Mouse (Mus musculus) embryonic facial prominence, embryonic 11.5 days (tissue): Measurements from ENCODE around the gene Dnaaf1. TPM values are rescaled to one million over a fixed set of nuclear protein-coding genes. Genes with fewer than 3 reads are reported as not detected.

Experiments used
- ATAC-seq: fragments of 200-750 bp; cut with Nextera tagmentation; replicated peaks from 2 replicates; pipeline ENCODE4 v1.8.0; 2017; ENCODE audit warnings: low read depth; ENCODE audit not compliant: insufficient number of reproducible peaks, low FRiP score, low TSS enrichment
- DNase-seq: peaks from one replicate; pipeline ENCODE4 v3.0.0-alpha.2; 2015; ENCODE audit warnings: low spot score
- H3K27ac ChIP-seq: fragments of 300-500 bp; sonication (generic); replicated peaks from 2 replicates; pipeline ENCODE4 v1.5.1; 2014; ENCODE audit warnings: mild to moderate bottlenecking, low read depth, low read length, control low read depth
- H3K27me3 ChIP-seq: fragments of 300-500 bp; sonication (generic); 2 replicates; pipeline ENCODE4 v1.6.1; 2014; ENCODE audit warnings: mild to moderate bottlenecking, low read length, moderate library complexity, mixed read lengths; ENCODE audit not compliant: control insufficient read depth, insufficient read depth
- H3K36me3 ChIP-seq: fragments of 300-500 bp; sonication (generic); replicated peaks from 2 replicates; pipeline ENCODE4 v1.6.1; 2014; ENCODE audit warnings: low read depth, mild to moderate bottlenecking, low read length, moderate library complexity, mixed read lengths; ENCODE audit not compliant: control insufficient read depth, insufficient read depth
- H3K4me1 ChIP-seq: fragments of 300-500 bp; sonication (generic); 2 replicates; pipeline ENCODE4 v1.6.1; 2014; ENCODE audit warnings: low read length, mixed read lengths; ENCODE audit not compliant: control insufficient read depth, insufficient read depth
- H3K4me2 ChIP-seq: fragments of 300-500 bp; sonication (generic); 2 replicates; pipeline ENCODE4 v1.6.1; 2014; ENCODE audit warnings: low read depth, mild to moderate bottlenecking, control low read depth, low read length, moderate library complexity
- H3K4me3 ChIP-seq: fragments of 300-500 bp; sonication (generic); 2 replicates; pipeline ENCODE4 v1.5.1; 2014; ENCODE audit warnings: low read depth, low read length, control low read depth
- H3K9ac ChIP-seq: fragments of 300-500 bp; sonication (generic); replicated peaks from 2 replicates; pipeline ENCODE4 v1.6.1; 2014; ENCODE audit warnings: mild to moderate bottlenecking, control low read depth, low read length
- H3K9me3 ChIP-seq: fragments of 300-500 bp; sonication (generic); replicated peaks from 2 replicates; pipeline ENCODE4 v1.6.1; 2016; ENCODE audit warnings: mild to moderate bottlenecking, low read length, inconsistent platforms, mixed read lengths; ENCODE audit not compliant: control insufficient read depth
- WGBS: fragments of 180-500 bp; shearing (Covaris S2); extraction: QIAGEN DNeasy Blood & Tissue Kit; methylation state at CpG from one replicate; pipeline ENCODE4 v1.1.7; 2014; 5-methylcytosine and 5-hydroxymethylcytosine counted together
- polyA plus RNA-seq: library from polyadenylated mRNA; unstranded; fragments of >200 nt; fragmentation: Nextera tagmentation; extraction: Ambion mirVana; gene quantifications from 2 replicates; pipeline ENCODE4 v1.2.1, GENCODE M21; 2014

Dnaaf1 gene
- polyA plus RNA-seq, 1 experiment from 2014 or later: not detected

DNA sequence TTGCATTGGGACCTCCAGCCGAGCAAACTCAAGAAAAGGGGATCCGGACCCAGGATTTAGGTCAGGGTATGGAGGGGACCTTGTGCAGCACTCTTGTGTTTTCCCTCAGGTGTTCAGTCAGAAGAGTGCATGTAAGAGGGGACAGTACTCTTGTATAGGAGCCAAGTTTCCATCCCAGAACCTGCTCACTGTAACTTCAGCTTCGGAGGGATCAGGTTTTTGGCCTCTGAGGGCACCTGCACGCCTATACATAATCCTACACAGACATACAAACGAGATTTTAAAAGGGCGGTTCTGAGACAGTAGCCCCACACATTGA, 15.7 kb upstream of the Dnaaf1 start:
- Histone ChIP-seq H3K4me3 (no peak overlapping the region), H3K27ac (no peak overlapping the region), H3K9me3 (no peaks in the 10 kb centered on the region), H3K9ac (no peak overlapping the region), H3K4me1 (no peaks in the 10 kb centered on the region), H3K4me2 (no peak overlapping the region), H3K36me3 (peaks cover 2% of the 10 kb centered on the region), H3K27me3 (no peaks in the 10 kb centered on the region)
- ATAC-seq (no peak), DNase-seq (no peak)
- WGBS: 85% methylated on average over 6 of the region's 6 CpGs

DNA sequence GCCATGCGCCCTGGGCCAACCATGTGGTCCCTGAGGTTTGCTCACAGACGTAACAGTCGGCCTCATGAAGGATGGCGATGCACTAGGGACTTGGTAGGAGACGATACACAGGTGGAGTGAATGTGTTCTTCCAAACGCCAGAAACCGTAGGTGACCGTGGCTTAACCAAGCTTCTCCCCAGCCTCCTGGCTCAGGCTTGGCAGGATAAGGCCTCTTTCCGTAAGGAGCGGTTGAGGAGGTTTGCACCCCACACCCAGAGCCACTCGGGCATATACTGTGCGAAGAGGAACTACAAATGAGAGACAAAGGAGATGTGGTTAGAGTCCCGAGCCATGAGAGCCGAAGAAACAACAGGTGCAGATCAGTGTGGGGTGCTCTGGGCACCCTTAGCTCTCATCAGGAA, 11.2 kb upstream of the Dnaaf1 start:
- WGBS: 95% methylated on average over 14 of the region's 14 CpGs
- Histone ChIP-seq H3K4me2 (no peak overlapping the region), H3K9me3 (no peaks in the 10 kb centered on the region), H3K9ac (no peak overlapping the region), H3K4me1 (no peaks in the 10 kb centered on the region), H3K36me3 (peaks cover 2% of the 10 kb centered on the region), H3K4me3 (no peak overlapping the region), H3K27ac (no peak overlapping the region), H3K27me3 (no peaks in the 10 kb centered on the region)
- ATAC-seq (no peak), DNase-seq (no peak)

DNA sequence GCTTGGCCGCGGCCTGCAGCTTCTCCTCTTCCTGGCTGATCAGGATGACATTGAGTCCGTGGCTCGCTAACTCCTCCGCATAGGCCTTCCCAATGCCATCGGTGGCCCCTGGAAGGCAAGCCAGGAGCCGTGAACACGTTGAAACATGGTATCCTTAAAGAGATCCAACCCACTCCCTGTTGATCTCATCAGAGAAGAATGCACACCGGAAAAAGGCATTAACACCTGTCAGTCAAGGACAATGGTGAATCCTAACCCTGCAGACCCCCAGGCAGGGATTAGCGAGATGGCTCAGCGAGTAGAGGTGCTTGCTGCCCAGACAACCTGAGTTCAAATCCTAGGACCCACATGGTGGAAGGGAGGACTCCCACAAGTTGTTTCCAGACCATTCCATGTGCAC, 8.7 kb upstream of the Dnaaf1 start:
- Histone ChIP-seq H3K4me3 (no peak overlapping the region), H3K27ac (no peak overlapping the region), H3K9me3 (no peaks in the 10 kb centered on the region), H3K36me3 (peaks cover 2% of the 10 kb centered on the region), H3K4me2 (no peak overlapping the region), H3K4me1 (no peaks in the 10 kb centered on the region), H3K9ac (no peak overlapping the region), H3K27me3 (no peaks in the 10 kb centered on the region)
- ATAC-seq (no peak), DNase-seq (no peak)
- 80% methylated on average over 11 of the region's 11 CpGs for WGBS

DNA sequence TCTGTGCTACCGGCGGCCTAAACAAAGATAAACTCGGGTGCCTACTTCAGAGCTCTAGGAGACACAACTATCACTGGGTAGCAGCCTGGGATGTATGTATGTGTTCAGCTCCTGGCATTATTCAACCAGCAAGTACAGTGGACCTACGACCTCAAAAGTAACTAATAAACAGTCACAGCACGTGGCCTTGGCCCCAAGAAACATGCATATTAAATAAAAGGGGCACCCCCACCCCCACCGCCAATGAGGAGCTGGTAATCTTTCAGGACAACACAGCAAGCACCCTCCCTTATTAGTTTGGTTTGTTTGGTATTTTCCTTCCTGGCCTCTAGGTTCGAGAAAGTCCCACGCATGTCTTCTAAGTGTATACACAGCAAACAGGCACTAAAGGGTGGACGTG, 6.8 kb upstream of the Dnaaf1 start:
- Histone ChIP-seq H3K27ac (no peak overlapping the region), H3K9ac (no peak overlapping the region), H3K36me3 (peaks cover 2% of the 10 kb centered on the region), H3K4me2 (no peak overlapping the region), H3K9me3 (no peaks in the 10 kb centered on the region), H3K4me3 (no peak overlapping the region), H3K27me3 (no peaks in the 10 kb centered on the region), H3K4me1 (no peaks in the 10 kb centered on the region)
- ATAC-seq (no peak), DNase-seq (no peak)
- WGBS: 86% methylated on average over 9 of the region's 9 CpGs

DNA sequence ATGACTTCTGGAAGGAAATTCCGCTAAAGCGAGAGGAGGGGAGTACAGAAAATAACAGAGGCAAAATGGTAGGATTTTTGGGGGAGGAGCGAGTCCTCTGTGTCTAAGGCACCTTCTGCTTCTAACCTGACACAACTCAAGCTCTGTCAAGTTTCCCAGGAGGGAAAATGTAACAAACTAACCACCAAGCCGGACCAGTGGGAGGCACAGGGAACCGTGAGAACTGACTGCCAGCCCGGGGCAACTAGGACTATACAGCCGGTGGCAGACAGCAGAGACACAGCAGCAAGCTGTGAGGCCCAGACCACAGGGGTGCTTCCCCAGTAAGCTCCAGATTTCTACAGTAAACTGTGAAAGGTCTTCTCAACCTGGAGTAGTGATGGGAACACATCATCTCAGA, 6.1 kb upstream of the Dnaaf1 start:
- H3K4me2 ChIP-seq: no peak overlapping the region
- no peak for DNase-seq
- WGBS: 60% methylated on average over 7 of the region's 7 CpGs
- H3K4me3 ChIP-seq: no peak overlapping the region
- no peak overlapping the region for H3K27ac ChIP-seq
- H3K27me3 ChIP-seq: no peaks in the 10 kb centered on the region
- H3K9ac ChIP-seq: no peak overlapping the region
- ATAC-seq: no peak
- no peaks in the 10 kb centered on the region for H3K9me3 ChIP-seq
- H3K4me1 ChIP-seq: peaks cover under 1% of the 10 kb centered on the region; the same call in 1 of the 2 replicates
- no peaks in the 10 kb centered on the region; the same call in 1 of the 2 replicates for H3K36me3 ChIP-seq

DNA sequence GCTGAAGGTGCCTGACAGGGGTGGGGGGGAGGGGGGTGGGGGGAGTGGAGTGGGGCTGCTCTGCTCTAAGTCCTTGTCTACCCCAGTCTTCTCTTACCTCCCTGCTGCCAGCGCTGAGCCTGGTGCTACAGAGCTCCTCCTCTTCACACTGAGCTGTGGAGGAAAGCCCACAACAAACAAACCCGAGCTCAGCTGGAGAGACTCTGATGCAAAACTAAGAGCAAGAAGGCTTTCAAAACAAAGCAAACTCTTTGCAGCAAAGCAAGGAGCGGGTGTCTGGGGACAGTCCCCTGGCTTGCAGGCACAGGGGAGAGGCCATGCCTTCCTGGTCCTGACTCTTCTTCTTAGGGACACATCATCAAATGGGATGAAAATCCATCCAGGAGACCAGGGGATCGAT, 5.2 kb upstream of the Dnaaf1 start:
- Histone ChIP-seq H3K27me3 (0 out of 2 replicates have a peak, but pooled peaks cover 2% of the 10 kb centered on the region), H3K4me2 (no peak overlapping the region), H3K9ac (no peak overlapping the region), H3K9me3 (no peaks in the 10 kb centered on the region), H3K4me3 (no peak overlapping the region), H3K4me1 (peaks cover 3% of the 10 kb centered on the region; the same call in 1 of the 2 replicates), H3K27ac (no peak overlapping the region), H3K36me3 (no peaks in the 10 kb centered on the region)
- WGBS: 28% methylated on average over 4 of the region's 4 CpGs
- ATAC-seq: no peak
- DNase-seq: no peak

DNA sequence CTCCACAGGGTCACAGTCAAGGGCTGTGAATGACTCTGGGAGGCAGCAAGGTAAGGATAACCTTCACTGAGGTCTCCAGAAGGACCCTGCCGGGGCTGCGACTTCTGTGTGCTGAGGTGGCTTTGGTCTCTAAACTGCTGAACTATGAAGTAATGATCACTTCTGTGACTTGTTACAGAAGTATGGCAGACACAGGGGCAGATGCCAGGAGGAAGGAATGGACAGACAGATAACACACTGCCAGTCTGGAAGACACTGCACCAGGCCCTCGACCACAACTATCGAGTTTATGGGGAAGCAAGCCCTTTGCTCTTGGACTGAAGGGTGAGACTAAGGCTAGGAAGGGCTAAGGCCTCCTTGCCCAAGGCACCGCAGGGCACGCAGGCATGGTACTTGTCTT, 3.9 kb upstream of the Dnaaf1 start:
- DNase-seq: no peak
- Histone ChIP-seq H3K4me2 (no peak overlapping the region), H3K9ac (no peak overlapping the region), H3K27me3 (peaks cover 4% of the 10 kb centered on the region; the same call in 1 of the 2 replicates), H3K4me3 (no peak overlapping the region), H3K9me3 (no peaks in the 10 kb centered on the region), H3K4me1 (peaks cover 3% of the 10 kb centered on the region; the same call in 1 of the 2 replicates), H3K36me3 (no peaks in the 10 kb centered on the region), H3K27ac (no peak overlapping the region)
- WGBS: 85% methylated on average over 6 of the region's 6 CpGs
- ATAC-seq: no peak

DNA sequence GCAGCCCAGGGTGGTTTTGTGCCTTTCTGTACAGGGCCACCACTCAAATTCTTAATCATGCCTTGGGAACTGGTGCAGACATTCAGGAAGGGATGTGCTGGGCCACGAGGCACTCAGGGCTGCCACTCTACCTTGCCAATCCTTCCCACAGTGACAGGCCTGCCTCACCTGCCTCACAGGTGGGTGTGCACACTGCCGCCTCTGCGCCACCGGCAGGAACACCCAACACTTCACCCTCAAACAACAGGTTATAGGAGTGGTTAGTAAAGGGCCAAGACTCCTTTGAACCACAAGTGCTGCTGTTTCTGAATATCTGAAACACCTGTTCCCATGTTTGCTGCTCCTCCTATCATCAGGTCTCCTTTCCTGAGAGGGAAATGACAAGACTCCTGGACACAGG, 2.6 kb upstream of the Dnaaf1 start:
- DNase-seq (no peak), ATAC-seq (no peak)
- peaks cover 3% of the 10 kb centered on the region; the same call in 1 of the 2 replicates for H3K4me1 ChIP-seq
- H3K27me3 ChIP-seq: peaks cover 4% of the 10 kb centered on the region; the same call in 1 of the 2 replicates
- 93% methylated on average over 4 of the region's 4 CpGs for WGBS
- H3K4me3 ChIP-seq: no peak overlapping the region
- no peak overlapping the region for H3K27ac ChIP-seq
- H3K9ac ChIP-seq: no peak overlapping the region
- H3K4me2 ChIP-seq: no peak overlapping the region
- no peaks in the 10 kb centered on the region for H3K9me3 ChIP-seq
- H3K36me3 ChIP-seq: no peaks in the 10 kb centered on the region
